9 mouse cellular contexts compared by ENCODE assay signal in the genomic region with DNA sequence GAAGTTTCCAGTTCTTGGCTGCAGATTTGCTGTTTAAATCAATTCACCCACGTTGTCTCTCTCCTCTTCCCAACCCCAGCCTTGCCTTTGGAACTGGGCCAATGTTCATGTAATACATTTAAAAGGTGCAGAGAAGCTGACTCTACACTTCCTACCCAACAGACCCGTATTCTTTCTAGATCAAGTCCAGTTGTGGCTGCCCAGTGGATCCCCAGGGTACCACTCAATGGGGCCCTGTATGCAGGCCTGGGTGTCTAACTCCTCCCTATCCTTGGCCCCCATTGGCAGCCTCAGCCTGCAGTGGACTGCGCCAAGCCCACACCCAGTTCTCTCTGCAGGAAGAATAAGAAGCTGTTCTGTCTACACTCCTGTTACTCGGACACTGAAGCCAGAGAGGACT. TPM values are rescaled to one million over a fixed set of nuclear protein-coding genes. Genes with fewer than 3 reads are reported as not detected.
DNase-seq lines count a peak whose midpoint lies in the region; ATAC-seq lines count a peak whose summit lies in the region.
"Had no signal": no experiment of that assay in that cellular context is flagged by ENCODE, and none has a peak within 500 bp of the region (broad histone marks: within the 10 kb centered on the region; RNA-seq: fewer than 3 reads in every experiment).

S100b (plus strand) TSS at position 318 of the 400 bp plus-strand sequence.

- 67% methylated on average over 4 of the region's 4 CpGs for WGBS in heart, embryonic 10.5 days
- WGBS in heart, embryonic 11.5 days (ENCODE audit: insufficient replicate concordance) = 51% methylated on average over 4 of the region's 4 CpGs

- peaks cover 7% of the 10 kb centered on the region; the same call in 1 of the 2 replicates for H3K27me3 ChIP-seq in heart, embryonic 10.5 days (ENCODE audit: insufficient read depth, poor library complexity, severe bottlenecking)
- no peaks in the 10 kb centered on the region for H3K27me3 ChIP-seq in heart, embryonic 11.5 days (ENCODE audit: control insufficient read depth, insufficient read depth, low read length)

- no peak for ATAC-seq in heart, embryonic 11.5 days (replicated peaks; ENCODE audit: insufficient number of reproducible peaks, low FRiP score, low TSS enrichment)
- no peak for ATAC-seq in megakaryocyte-erythroid progenitor cell, adult 5-6 weeks (replicated peaks; ENCODE audit: low FRiP score, low TSS enrichment, poor library complexity, severe bottlenecking)

- peaks cover 16% of the 10 kb centered on the region for H3K4me1 ChIP-seq in heart, embryonic 10.5 days
- peaks cover 8% of the 10 kb centered on the region for H3K4me1 ChIP-seq in heart, embryonic 11.5 days (ENCODE audit: control insufficient read depth, insufficient read depth, low read length)
- H3K4me1 ChIP-seq in brown adipose tissue, adult 24 weeks (ENCODE audit: control insufficient read depth, insufficient read depth, insufficient read length, low read length) = peaks cover 8% of the 10 kb centered on the region

- no peaks in the 10 kb centered on the region for H3K36me3 ChIP-seq in heart, embryonic 10.5 days
- no peaks in the 10 kb centered on the region for H3K36me3 ChIP-seq in heart, embryonic 11.5 days (ENCODE audit: control insufficient read depth, insufficient read depth, low read length)

- H3K4me2 ChIP-seq in heart, embryonic 11.5 days = no peak within 1 kb of the TSS

- no peak within 1 kb of the TSS for H3K9ac ChIP-seq in heart, embryonic 11.5 days (ENCODE audit: low read depth, low read length)

- H3K27ac ChIP-seq in heart, embryonic 10.5 days = no peak within 1 kb of the TSS
- no peak within 1 kb of the TSS for H3K27ac ChIP-seq in heart, embryonic 11.5 days (ENCODE audit: low read depth, low read length)
- peak within 1 kb of the TSS; percentile 64 for H3K27ac ChIP-seq in brown adipose tissue, adult 24 weeks (replicated peaks; ENCODE audit: low read depth, low read length)

- H3K9me3 ChIP-seq in heart, embryonic 10.5 days = no peaks in the 10 kb centered on the region
- H3K9me3 ChIP-seq in heart, embryonic 11.5 days (replicated peaks; ENCODE audit: control insufficient read depth, low read length) = no peaks in the 10 kb centered on the region

- DNase-seq in heart, embryonic 10.5 days (ENCODE audit: low spot score) = peak; percentile 47
- DNase-seq in 3T3-L1 (ENCODE audit: low read depth, low spot score) = peak; percentile 38
- peak; percentile 59 for DNase-seq in layer of hippocampus, adult 9-11 months
- DNase-seq in right cerebral cortex, postnatal 14 days = peak; percentile 52
- no peak for DNase-seq in spleen, adult 18-20 months

- H3K4me3 ChIP-seq in heart, embryonic 10.5 days = no peak within 1 kb of the TSS
- H3K4me3 ChIP-seq in heart, embryonic 11.5 days (ENCODE audit: low read depth, low read length) = no peak within 1 kb of the TSS
- H3K4me3 ChIP-seq in brown adipose tissue, adult 24 weeks (ENCODE audit: insufficient read depth, low read depth, low read length) = peak within 1 kb of the TSS; percentile 56

RNA-seq across cellular contexts. Expression of gene S100b, which starts in this region (rescaled TPM):
- 0.10 and 0.11 TPM in 2 replicates for polyA plus RNA-seq in heart, embryonic 10.5 days (2016; fragmentation: Nextera tagmentation; extraction: Ambion mirVana)
- polyA plus RNA-seq in heart, embryonic 11.5 days (2014; fragmentation: Nextera tagmentation; extraction: Ambion mirVana) = 0.39 and 0.44 TPM in 2 replicates
- 263 and 317 TPM in 2 replicates for polyA plus RNA-seq in brown adipose tissue, adult 24 weeks (2012; ENCODE audit: insufficient read depth, insufficient read length, missing spikeins)
- not detected in 2 replicates for total RNA-seq in megakaryocyte-erythroid progenitor cell, adult 5-6 weeks (2014; fragmentation: Nextera tagmentation)
- not detected in 2 replicates for total RNA-seq in megakaryocyte-erythroid progenitor cell, adult 5-6 weeks (2017)
- total RNA-seq: MEL had no signal

Comparison
In these comparisons a context has a peak if more than half of its experiments do, and no peak if none do; other contexts are left out.
1. RNA of gene S100b (polyA plus RNA-seq): 263 to 317 TPM in brown adipose tissue, adult 24 weeks; 0.39 to 0.44 TPM in heart, embryonic 11.5 days and 0.10 to 0.11 TPM in heart, embryonic 10.5 days; every median in the first group is over 100 times any median in the second.
2. Peak in DNase-seq in heart, embryonic 10.5 days; RNA of the gene not detected or under 1 TPM.
3. DNase-seq: peak in 3T3-L1 (single experiment), layer of hippocampus, adult 9-11 months (single experiment) and right cerebral cortex, postnatal 14 days (single experiment); none in spleen, adult 18-20 months (0 of 2).